Mouse (Mus musculus): Measurements from ENCODE around the gene Ppara.

The Ppara gene

DNA sequence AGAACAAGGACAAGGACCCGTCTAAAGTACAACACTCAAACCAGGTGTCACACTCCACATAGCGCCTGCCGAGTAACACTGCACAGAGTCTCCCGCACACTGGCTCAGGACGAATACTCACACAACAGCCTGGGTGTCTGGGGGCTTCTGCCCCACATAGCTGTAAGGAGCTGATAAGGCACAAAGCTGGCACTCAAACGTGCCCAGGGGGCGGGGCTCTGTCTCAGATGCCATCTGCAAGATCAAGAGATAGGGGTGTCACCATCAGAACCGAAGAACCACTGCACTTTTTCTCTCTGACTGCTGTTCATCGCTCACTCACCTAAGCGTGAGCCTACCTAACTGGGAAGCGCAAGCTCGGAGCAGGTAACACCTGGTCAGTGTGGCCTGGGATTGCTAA lies 74.3 kb downstream of the Ppara start:
- DNase-seq: no peak

DNA sequence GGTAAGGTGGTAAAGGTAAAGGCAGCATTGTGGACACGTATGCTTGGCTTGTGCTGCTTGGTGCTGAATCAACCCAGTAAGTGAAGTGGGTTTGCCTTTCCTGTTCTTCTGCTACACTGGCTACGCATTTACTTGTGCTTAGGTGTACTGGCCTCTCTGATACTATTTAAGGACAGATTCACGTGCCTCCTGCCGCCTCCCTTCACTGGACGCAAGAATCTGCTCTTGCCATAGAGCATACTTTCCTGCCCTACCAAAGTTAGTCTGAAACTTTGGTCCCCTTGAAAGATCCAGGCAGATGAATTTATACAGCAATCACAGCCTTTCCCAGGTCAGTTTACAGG lies 75.7 kb downstream of the Ppara start:
- DNase-seq: no peak

- DNase-seq: no peak
These were observed 76.2 kb downstream of the Ppara start for GRCm38 (mm10) chr15:85810806-85811521.

- DNase-seq: peak; percentile 100
These were observed 76.9 kb downstream of the Ppara start, which contains the start of gene Cdpf1 for GRCm38 (mm10) chr15:85811535-85812277. Gene Cdpf1 (minus strand): TSS chr15:85811697.

DNA sequence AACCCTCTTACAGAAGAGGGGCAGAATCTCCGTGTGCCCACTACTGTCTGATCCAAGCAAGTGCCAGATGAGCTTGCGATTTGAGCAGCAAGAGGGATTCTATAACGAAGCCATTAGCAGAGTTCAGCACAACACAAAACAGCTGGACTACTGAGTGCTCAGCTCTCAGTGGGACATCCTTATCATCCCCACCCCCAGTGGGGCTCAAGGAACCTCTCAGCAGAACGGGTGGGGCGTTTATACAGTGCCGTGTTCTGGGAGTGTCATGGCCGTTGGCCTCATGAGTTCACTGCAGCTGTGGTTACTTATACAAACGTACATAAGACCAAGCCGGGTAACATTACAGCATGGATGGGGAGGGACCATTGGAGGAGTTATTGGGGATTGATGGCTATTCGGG lies 78.6 kb downstream of the Ppara start:
- DNase-seq: no peak

DNA sequence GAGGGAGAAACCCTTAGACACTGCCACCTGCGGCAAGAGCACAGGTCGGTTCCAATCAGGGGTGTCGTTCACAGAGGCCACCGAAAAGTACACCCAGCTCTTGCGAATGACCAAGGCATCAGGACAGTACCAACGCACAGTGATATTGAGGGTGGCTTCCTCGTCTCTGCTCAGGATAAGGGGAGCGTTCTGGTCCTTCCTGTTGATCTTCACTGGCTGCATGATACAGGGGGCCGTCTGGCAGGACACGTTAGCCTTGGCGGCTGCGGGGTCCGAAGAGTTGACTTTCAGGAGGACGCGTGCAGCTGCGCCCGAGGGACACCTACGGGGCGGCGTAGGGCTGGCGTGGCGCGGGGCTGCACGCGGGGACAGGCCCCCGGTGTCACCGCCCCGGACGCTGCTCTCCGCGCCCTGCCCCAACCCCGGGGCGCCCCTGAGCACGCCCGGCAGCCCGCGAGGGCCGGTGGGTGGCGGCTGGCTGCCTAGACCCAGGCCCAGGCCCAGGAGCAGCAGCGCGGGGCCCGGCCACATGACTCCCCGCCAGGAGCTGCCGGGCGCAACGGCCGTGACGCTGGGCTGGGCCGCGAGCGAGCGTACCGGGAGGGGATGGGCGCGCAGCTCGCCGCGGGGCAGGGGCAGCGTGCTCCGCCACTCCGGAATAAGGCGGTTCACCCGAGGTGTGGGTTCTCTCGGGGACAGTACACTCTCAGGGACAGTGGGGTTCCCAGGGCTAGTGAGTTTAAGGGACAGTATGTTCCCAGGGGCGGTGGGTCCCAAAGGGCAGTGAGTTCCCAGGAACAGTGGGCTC lies 86.6 kb downstream of the Ppara start, which contains the start of gene Pkdrej:
Gene Pkdrej, minus strand, starts transcription at position 532 of the 808 bp plus-strand sequence.
- peak; percentile 36 for DNase-seq

DNA sequence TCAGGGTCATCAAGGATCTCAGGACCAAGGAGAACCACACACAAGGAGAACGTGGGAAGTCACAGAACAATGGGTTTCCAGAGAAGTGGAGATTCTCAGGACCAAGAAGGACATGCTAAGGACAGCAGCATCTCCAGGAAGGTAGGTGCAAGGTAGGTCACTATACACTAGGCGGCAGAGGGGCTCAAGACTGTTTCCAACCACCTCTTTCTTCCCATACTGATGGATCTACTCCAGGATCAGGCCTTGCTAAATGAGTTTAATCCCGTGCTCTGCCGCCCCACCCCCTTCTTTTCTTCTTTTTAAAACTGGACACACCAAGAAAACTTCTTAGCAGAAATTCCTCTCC lies 87.2 kb downstream of the Ppara start:
- no peak for DNase-seq

DNA sequence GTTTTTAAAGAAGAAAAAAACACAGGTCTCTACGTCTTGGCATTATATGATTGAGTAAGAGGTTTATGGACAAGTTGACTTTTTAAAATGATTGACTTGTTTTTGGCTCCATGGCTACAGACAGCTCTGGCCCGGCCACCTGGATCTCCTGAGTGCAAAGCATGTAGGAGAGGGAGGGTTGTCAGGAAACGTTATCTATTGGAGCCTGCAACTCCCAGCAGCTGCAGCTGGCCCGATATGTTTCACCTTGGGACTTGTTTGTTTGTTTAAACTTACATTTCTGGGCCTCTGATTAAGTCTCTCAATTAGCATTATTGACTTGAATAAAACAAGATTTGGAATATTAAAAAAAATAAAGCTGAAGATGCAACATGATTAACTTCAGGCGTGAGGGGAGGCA lies 91.9 kb downstream of the Ppara start:
- DNase-seq: no peak

DNA sequence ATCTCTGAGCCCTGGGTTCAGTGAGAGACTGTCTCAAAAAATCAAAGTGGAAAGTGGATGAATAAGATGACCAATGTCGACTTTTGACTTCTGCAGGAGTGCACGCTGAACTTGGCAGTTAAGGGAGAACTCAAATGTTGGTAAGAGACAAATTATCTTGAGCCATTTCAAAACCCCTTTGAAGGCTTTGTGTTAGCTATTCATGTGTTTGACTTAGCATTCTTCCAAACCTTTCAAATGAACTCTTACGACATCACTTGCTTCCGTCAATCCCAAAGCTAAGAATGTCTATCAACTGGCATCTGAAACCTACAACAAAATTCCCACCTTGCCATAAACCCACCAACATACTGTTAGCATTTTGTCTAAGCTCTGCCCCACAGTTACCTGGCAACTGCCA lies 93.3 kb downstream of the Ppara start:
- DNase-seq: no peak

GRCm38 (mm10) chr15:85829470-85829869 lies 94.7 kb downstream of the Ppara start:
- DNase-seq: no peak

DNA sequence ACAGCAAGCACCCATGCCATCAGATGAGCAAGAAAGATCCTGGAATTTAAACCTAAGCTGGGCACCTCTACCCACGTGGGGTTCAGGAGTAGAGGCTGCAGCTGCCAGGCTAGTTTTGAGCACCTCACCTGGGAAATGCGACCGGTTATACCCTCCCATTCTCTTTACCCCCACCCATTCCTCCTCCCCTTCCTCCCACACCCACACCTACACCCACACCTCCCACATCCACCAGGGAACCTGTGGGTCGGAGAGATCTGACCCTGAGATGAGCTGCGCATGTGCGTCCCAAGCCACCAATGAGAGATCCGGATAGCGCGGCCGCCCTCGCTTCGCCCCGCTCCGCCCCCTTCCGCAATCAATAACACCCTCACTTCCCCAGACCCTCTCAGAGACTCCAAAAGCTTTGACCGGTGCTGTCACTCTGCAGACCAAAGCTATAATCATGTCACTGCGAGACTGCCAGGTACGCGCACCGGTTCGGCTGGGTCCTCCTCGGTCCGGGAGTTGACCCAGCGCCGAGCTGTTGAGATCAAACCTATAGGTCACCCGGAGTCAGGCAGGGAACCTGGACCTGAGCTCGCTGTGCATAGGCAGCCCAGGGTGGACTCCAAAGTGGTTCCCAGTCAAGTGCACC lies 97.3 kb downstream of the Ppara start, which contains the start of gene Ttc38:
Gene Ttc38, plus strand, starts transcription at position 353 of the 637 bp plus-strand sequence.
- DNase-seq: peak; percentile 90

GRCm38 (mm10) chr15:85832599-85832998 lies 97.8 kb downstream of the Ppara start:
- DNase-seq: no peak

- DNase-seq: no peak
These were observed 100.6 kb downstream of the Ppara start for GRCm38 (mm10) chr15:85835335-85835734.

- DNase-seq: no peak
These were observed 102.1 kb downstream of the Ppara start for GRCm38 (mm10) chr15:85836887-85837286.

DNA sequence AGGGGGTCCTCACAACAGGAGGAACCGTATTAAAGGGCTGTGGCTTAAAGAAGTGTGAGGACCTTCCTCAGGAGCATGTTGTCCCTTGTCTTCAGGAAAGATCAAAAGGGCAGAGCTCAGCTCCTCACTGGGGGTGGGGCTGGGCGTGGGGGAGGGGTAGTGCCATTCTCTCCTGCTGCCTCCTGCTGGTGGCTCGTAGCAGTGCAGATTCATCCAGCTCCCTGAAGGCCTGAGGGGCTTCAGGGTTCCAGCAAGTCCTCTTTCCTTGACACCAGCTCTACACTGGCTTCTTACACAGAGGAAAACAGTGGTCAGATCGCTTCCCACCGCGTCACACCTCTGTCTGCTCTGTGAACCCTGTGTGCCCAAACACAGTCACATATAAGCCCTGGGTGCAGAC lies 106.2 kb downstream of the Ppara start:
- no peak for DNase-seq

DNA sequence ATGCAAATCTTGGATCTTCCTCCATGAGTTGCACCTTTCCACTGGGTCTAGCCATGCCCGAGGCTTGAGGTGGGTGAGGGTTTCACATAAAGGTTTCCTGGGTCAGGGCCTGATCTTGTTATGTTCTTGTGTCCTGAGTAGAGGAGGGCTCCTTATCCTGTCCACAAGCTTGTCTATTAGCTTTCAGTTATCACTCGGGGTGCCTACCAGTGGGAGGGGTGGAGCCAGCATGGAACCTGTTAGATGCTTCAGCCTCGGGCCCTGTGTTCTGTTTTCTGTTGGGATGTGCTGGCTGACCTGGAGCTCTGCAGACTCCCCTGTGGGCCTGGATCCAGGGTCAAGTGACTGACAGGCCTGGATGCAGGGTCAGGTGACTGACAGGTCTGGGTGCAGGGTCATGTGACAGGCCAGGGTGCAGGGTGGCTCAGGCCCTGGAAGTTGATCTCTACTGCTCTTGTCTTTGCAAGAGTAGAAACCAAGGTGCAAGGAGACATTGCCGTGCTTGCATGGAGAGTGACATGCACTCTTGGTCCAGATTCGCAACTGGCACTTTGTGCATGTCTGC lies 107.1 kb downstream of the Ppara start:
- peak; percentile 59 for DNase-seq

- no peak for DNase-seq
These were observed 110.3 kb downstream of the Ppara start for GRCm38 (mm10) chr15:85845071-85845470.

- DNase-seq: peak; percentile 43
These were observed 117.0 kb downstream of the Ppara start for GRCm38 (mm10) chr15:85851656-85852392.

Measured in kidney, adult 18-20 months (tissue).